Mouse (Mus musculus) forebrain, embryonic 16.5 days (tissue): ENCODE measurements around the gene Rabep1. TPM values are rescaled to one million over a fixed set of nuclear protein-coding genes. Genes with fewer than 3 reads are reported as not detected.

Experiments used
- ATAC-seq: fragments of 200-750 bp; cut with Nextera tagmentation; 2 replicates; pipeline ENCODE4 v1.8.0; 2017; ENCODE audit warnings: mild to moderate bottlenecking, moderate library complexity
- H3K27ac ChIP-seq: fragments of 300-500 bp; sonication (generic); 2 replicates; pipeline ENCODE4 v1.5.1; 2014; ENCODE audit warnings: low read length, control low read depth
- H3K27me3 ChIP-seq: fragments of 300-500 bp; sonication (generic); replicated peaks from 2 replicates; pipeline ENCODE4 v1.6.1; 2014; ENCODE audit warnings: low read length; ENCODE audit not compliant: control insufficient read depth, insufficient read depth
- H3K36me3 ChIP-seq: fragments of 300-500 bp; sonication (generic); 2 replicates; pipeline ENCODE4 v1.6.1; 2014; ENCODE audit not compliant: control insufficient read depth, insufficient read depth
- H3K4me1 ChIP-seq: fragments of 300-500 bp; sonication (generic); replicated peaks from 2 replicates; pipeline ENCODE4 v1.6.1; 2014; ENCODE audit warnings: low read length; ENCODE audit not compliant: control insufficient read depth, insufficient read depth
- H3K4me2 ChIP-seq: fragments of 300-500 bp; sonication (generic); 2 replicates; pipeline ENCODE4 v1.6.1; 2014; ENCODE audit warnings: mild to moderate bottlenecking, low read length, control low read depth
- H3K4me3 ChIP-seq: fragments of 300-500 bp; sonication (generic); replicated peaks from 2 replicates; pipeline ENCODE4 v1.5.1; 2014; ENCODE audit warnings: mild to moderate bottlenecking, low read length, control low read depth
- H3K9ac ChIP-seq: fragments of 300-500 bp; sonication (generic); replicated peaks from 2 replicates; pipeline ENCODE4 v1.6.1; 2014; ENCODE audit warnings: low read depth, low read length, control low read depth
- H3K9me3 ChIP-seq: fragments of 300-500 bp; sonication (generic); 2 replicates; pipeline ENCODE4 v1.6.1; 2016; ENCODE audit warnings: low read length; ENCODE audit not compliant: control insufficient read depth
- WGBS: fragments of 180-500 bp; shearing (Covaris S2); extraction: QIAGEN DNeasy Blood & Tissue Kit; methylation state at CpG from one replicate; pipeline ENCODE4 v1.1.7; 2014; 5-methylcytosine and 5-hydroxymethylcytosine counted together
- polyA plus RNA-seq: library from polyadenylated mRNA; unstranded; fragments of >200 nt; fragmentation: Nextera tagmentation; extraction: Ambion mirVana; gene quantifications from 2 replicates; pipeline ENCODE4 v1.2.1, GENCODE M21; 2015

Rabep1 gene
- polyA plus RNA-seq, 1 experiment from 2014 or later = 77.9 TPM

GRCm38 (mm10) chr11:70973947-70974346 is 129.4 kb downstream of the Rabep1 start:
- whole genome bisulfite sequencing = 70% methylated on average over 4 of the region's 4 CpGs
- Histone ChIP-seq H3K9ac (no peak overlapping the region), H3K4me1 (peaks cover 6% of the 10 kb centered on the region), H3K27ac (no peak overlapping the region), H3K9me3 (no peaks in the 10 kb centered on the region), H3K4me3 (no peak overlapping the region), H3K36me3 (peaks cover 23% of the 10 kb centered on the region), H3K27me3 (no peaks in the 10 kb centered on the region), H3K4me2 (no peak overlapping the region)
- no peak for ATAC-seq

GRCm38 (mm10) chr11:70975193-70975592 is 130.6 kb downstream of the Rabep1 start:
- ATAC-seq = no peak
- Histone ChIP-seq H3K9me3 (no peaks in the 10 kb centered on the region), H3K27ac (no peak overlapping the region), H3K27me3 (no peaks in the 10 kb centered on the region), H3K4me2 (no peak overlapping the region), H3K36me3 (peaks cover 31% of the 10 kb centered on the region), H3K4me3 (no peak overlapping the region), H3K4me1 (peaks cover 6% of the 10 kb centered on the region), H3K9ac (no peak overlapping the region)
- 73% methylated on average over 2 of the region's 2 CpGs for WGBS

DNA sequence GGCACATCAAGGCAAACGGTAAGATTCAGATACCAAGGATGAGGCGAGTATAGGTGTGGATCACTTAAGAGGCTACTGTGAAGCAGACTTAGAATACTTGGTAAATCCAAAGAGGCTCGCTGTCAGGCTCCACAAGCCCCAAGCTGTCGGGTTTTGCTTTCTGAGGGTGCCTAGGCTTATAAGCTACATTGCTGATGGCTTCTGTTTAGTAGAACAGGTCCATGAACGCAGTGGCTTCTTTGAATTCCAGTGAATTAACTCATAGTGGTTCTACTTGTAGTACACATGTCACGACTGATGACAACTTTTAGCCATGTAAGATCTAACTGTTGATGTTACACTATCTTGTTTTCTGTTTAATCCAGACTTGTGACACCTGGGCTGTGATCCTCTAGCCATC is 132.7 kb downstream of the Rabep1 start:
- Histone ChIP-seq H3K36me3 (peaks cover 33% of the 10 kb centered on the region), H3K4me1 (peaks cover 8% of the 10 kb centered on the region), H3K27ac (no peak overlapping the region), H3K4me3 (no peak overlapping the region), H3K4me2 (no peak overlapping the region), H3K9ac (no peak overlapping the region), H3K9me3 (no peaks in the 10 kb centered on the region), H3K27me3 (no peaks in the 10 kb centered on the region)
- ATAC-seq = no peak
- WGBS = 94% methylated on average over 6 of the region's 6 CpGs

DNA sequence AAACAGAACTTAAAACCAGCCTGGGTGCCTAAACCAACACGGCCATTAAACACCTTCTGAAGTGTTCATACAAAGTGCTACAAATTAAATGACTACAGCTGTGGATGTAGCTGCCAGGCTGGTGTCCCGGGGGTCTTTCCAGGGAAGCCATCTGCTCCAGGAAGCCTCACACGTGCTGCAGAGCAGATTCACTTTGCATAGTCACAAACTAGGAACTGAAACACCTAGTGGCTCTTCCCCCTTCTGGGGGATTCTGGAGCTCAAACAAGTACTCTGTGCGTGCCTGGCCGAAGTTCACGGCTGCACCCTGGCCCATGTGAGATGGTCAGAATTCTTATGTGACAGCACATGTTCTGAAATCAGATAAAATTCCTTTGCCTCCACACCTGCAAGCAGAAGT is 135.7 kb downstream of the Rabep1 start:
- Histone ChIP-seq H3K4me1 (peaks cover 11% of the 10 kb centered on the region), H3K9ac (no peak overlapping the region), H3K4me2 (no peak overlapping the region), H3K4me3 (no peak overlapping the region), H3K36me3 (peaks cover 29% of the 10 kb centered on the region), H3K27me3 (no peaks in the 10 kb centered on the region), H3K27ac (no peak overlapping the region), H3K9me3 (no peaks in the 10 kb centered on the region)
- WGBS = 86% methylated on average over 6 of the region's 6 CpGs
- no peak for ATAC-seq

GRCm38 (mm10) chr11:70980751-70981510 is 136.4 kb downstream of the Rabep1 start:
- ATAC-seq = no peak
- peaks cover 28% of the 10 kb centered on the region for H3K36me3 ChIP-seq
- peaks cover 11% of the 10 kb centered on the region for H3K4me1 ChIP-seq
- H3K27me3 ChIP-seq = no peaks in the 10 kb centered on the region
- no peak overlapping the region for H3K9ac ChIP-seq
- H3K4me3 ChIP-seq = no peak overlapping the region
- no peak overlapping the region for H3K27ac ChIP-seq
- no peak overlapping the region for H3K4me2 ChIP-seq
- H3K9me3 ChIP-seq = no peaks in the 10 kb centered on the region
- 92% methylated on average over 14 of the region's 14 CpGs for WGBS

- peaks cover 36% of the 10 kb centered on the region for H3K36me3 ChIP-seq
- no peak for ATAC-seq
- H3K27ac ChIP-seq = no peak overlapping the region
- H3K9ac ChIP-seq = peak overlapping the region; percentile 84
- 8% methylated on average over 12 of the region's 12 CpGs for WGBS
- H3K27me3 ChIP-seq = no peaks in the 10 kb centered on the region
- H3K4me3 ChIP-seq = peak overlapping the region; percentile 93
- H3K4me2 ChIP-seq = peak overlapping the region; percentile 91
- H3K4me1 ChIP-seq = peaks cover 11% of the 10 kb centered on the region
- H3K9me3 ChIP-seq = no peaks in the 10 kb centered on the region
Observed at GRCm38 (mm10) chr11:70982030-70982429, 137.5 kb downstream of the Rabep1 start.

GRCm38 (mm10) chr11:70982557-70983228 is 138.1 kb downstream of the Rabep1 start, which contains the start of gene C1qbp:
Gene C1qbp, minus strand, starts transcription at chr11:70983026.
- H3K4me3 ChIP-seq = peak within 1 kb of the TSS; percentile 93
- H3K27ac ChIP-seq = peak within 1 kb of the TSS; percentile 42
- H3K4me1 ChIP-seq = peaks cover 11% of the 10 kb centered on the region
- no peaks in the 10 kb centered on the region for H3K9me3 ChIP-seq
- WGBS = 1% methylated on average over 62 of the region's 64 CpGs
- peak within 1 kb of the TSS; percentile 84 for H3K9ac ChIP-seq
- H3K36me3 ChIP-seq = peaks cover 32% of the 10 kb centered on the region
- ATAC-seq = peak; percentile 96
- H3K27me3 ChIP-seq = no peaks in the 10 kb centered on the region
- H3K4me2 ChIP-seq = peak within 1 kb of the TSS; percentile 91

Other genes starting within 250 kb of the Rabep1 start
- gene 4930544D05Rik, start 228.9 kb upstream of the Rabep1 start, polyA plus RNA-seq = not detected in 2 replicates
- gene Chrne, start 225.6 kb upstream of the Rabep1 start, polyA plus RNA-seq = 0.39 TPM in 1 of 2 replicates, not detected in the other
- 0.15 and 0.17 TPM in 2 replicates for gene Gp1ba, start 205.7 kb upstream of the Rabep1 start, polyA plus RNA-seq
- gene Rnf167, start 197.5 kb upstream of the Rabep1 start, polyA plus RNA-seq = 133 and 135 TPM in 2 replicates
- gene Slc25a11, start 197.3 kb upstream of the Rabep1 start, polyA plus RNA-seq = 159 and 174 TPM in 2 replicates
- gene Pfn1, start 190.1 kb upstream of the Rabep1 start, polyA plus RNA-seq = 642 and 656 TPM in 2 replicates
- 6.5 and 8.2 TPM in 2 replicates for gene Eno3, start 187.6 kb upstream of the Rabep1 start, polyA plus RNA-seq
- 119 and 146 TPM in 2 replicates for gene Spag7, start 175.4 kb upstream of the Rabep1 start, polyA plus RNA-seq
- 17.2 and 21.3 TPM in 2 replicates for gene Camta2, start 156.7 kb upstream of the Rabep1 start, polyA plus RNA-seq
- gene Inca1, start 144.6 kb upstream of the Rabep1 start, polyA plus RNA-seq = 0.61 and 1.3 TPM in 2 replicates
- gene Kif1c, start 144.2 kb upstream of the Rabep1 start, polyA plus RNA-seq = 1.4 and 1.5 TPM in 2 replicates
- gene Zfp3, start 80.6 kb upstream of the Rabep1 start, polyA plus RNA-seq = 18.2 and 18.9 TPM in 2 replicates
- not detected in 2 replicates for gene Scimp, start 32.2 kb upstream of the Rabep1 start, polyA plus RNA-seq
- 150 and 157 TPM in 2 replicates for gene Nup88, start 125.2 kb downstream of the Rabep1 start, polyA plus RNA-seq
- 79.9 and 87.0 TPM in 2 replicates for gene Rpain, start 125.4 kb downstream of the Rabep1 start, polyA plus RNA-seq
- gene C1qbp, start 138.2 kb downstream of the Rabep1 start, polyA plus RNA-seq = 189 and 203 TPM in 2 replicates
- gene Dhx33, start 159.7 kb downstream of the Rabep1 start, polyA plus RNA-seq = 19.4 and 20.9 TPM in 2 replicates
- gene Mis12, start 174.8 kb downstream of the Rabep1 start, polyA plus RNA-seq = 41.4 and 46.2 TPM in 2 replicates
- gene Derl2, start 175.1 kb downstream of the Rabep1 start, polyA plus RNA-seq = 36.8 and 39.9 TPM in 2 replicates
- gene 6330403K07Rik, start 188.7 kb downstream of the Rabep1 start, polyA plus RNA-seq = 622 and 653 TPM in 2 replicates